Mouse (Mus musculus) spleen, embryonic (tissue): ENCODE data around the gene Ddias.

Experiments used
- CTCF ChIA-PET: fragments of 350-600 bp; sonication (Branson Sonifier 250); formaldehyde crosslinking; loops from one replicate; lab custom pipeline; 2022; lab: Charles Lee

The Ddias gene

DNA sequence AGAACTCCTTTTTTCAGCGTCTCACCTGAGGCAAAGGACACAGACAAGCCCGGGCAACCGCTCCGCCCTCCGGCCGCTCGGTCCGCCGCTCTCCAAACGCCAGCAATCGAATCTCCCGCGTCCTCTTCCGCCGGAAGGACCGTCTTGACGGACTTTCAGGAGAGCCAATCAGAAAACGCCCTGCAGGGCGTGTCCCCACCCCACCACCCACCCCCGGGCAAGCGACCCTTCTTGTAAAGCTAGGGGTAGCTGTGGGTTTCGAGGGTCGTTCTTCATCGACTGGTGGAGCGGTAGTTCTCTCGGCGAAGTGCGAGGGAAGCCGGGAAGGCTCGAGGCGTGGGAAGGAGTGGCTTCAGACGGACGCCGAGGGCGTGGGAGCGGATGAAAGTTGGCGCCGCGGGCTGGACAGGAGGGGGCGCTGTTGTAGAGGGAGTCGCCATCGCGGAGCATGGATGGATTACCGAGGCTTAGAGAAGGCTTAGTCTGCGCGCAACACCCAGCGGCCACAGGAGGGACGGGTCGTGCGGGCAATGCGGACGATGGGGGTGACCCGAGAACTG, at the start of gene Ddias, which contains the start of gene Prcp:
Gene Ddias, minus strand, starts transcription at position 132 of the 560 bp plus-strand sequence.
Gene Prcp, plus strand, starts transcription at position 355 of the 560 bp plus-strand sequence.
- CTCF ChIA-PET: interaction anchor here (0.6 to 1.1 kb wide), 4 partner anchors 29 to 95 kb away, joined by 3 to 5 read pairs (median 4); no protein-coding TSS in a partner anchor

DNA sequence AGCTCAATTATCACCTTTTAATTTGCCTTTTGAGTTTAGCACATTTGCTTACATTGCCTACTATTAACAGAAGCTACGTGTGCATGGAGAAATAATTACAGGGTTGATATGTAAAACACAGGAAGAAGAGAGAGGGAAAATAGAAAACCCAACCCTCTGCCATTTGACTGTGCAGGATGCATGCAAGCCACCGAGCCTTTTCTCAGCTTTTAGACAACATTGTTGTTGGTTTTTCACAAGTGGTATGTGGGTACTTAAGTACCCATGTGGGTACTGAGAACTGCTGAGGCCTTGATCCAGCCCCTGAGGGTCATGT, 46.8 kb upstream of the Ddias start:
- CTCF ChIA-PET: no interaction called here

DNA sequence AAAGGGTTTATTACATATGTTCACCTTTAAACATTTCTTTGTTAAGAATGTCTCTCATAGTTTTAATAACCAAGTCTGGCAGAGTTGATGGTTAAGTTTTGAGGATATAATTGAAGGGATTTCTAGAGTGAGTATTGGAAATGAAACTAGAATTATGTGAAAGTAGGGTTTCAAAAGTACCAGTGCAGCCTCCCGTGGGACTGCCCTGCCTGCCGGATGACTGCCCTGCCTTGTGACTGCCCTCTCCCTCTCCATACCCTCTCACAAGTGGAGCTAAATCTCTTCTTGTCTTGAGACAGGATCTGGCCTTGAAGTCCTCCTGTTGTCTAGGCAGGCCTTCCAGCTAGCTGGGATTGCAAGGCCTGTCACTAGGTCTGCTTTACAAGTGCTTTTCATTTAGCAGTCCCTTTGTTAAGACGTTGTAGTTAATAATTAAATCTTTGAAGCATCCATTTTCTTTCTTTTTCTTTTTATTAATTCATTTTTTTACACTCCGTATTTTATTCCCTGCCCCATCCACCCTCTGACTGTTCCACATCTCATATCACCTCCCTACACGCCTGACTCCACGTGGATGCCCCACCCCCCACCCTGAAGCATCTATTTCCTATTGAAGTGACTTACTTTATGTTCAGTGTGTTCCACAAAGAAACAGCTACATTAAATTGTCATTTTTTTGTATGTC, 46.3 kb upstream of the Ddias start:
- CTCF ChIA-PET: no interaction called here

DNA sequence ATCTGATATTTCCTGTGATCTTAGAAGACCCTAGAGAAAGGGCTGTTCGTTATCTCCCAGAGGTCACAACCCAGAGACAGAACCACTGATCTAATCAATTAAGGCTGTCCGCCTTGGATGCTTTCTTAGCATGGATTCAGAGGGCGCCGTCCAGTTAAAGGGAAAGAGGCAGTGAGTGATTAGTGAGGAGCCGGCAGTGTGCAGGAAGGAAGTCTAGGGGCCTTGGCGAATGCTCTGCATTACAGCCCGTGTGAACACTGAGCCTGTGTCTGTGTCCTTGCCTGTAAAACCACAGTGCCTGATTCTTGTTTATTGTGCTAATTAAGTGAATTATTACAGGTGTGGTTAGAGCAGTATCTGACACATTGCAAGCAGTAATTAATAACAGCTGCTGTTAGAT, 30.2 kb upstream of the Ddias start:
- CTCF ChIA-PET: interaction anchor here (0.9 kb wide), 1 partner anchor 33 kb away, joined by 3 read pairs; no protein-coding TSS in a partner anchor

DNA sequence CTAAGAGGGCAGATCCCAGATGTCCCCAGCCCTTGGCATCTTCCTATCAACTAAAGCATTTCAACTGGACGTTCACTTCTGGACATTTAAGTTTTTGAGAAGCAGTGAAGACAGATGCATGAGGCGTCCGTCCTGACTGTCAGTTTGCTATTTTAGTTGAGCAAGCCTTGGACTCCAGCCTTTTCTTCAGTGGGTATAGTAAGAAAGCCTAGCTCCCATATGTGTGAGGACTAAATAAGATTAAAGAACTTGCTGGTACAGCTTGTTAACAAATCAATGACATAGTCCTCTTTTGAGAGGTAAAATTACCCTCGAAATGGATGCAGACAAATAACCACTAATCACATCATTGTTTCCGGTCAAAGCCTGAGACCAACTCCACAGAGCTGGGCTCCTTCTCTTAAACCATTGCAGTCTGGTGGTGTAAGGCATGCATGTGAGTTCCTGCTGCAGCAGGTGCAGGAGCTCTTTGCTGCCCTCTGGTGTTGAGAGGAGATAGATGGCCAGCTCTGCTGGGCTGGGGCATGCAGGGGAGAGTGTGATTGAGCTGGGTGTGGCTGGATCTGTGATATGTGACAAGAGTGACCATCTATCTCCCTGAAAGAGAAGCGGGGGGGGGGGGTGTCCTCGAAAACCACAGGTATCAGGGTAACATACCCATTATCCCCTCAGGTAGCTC, 29.5 kb upstream of the Ddias start:
- CTCF ChIA-PET: interaction anchor here (0.6 to 0.9 kb wide), 4 partner anchors 15 to 97 kb away, joined by 3 to 6 read pairs (median 4); partner anchors contain the start of genes Ddias and Prcp

DNA sequence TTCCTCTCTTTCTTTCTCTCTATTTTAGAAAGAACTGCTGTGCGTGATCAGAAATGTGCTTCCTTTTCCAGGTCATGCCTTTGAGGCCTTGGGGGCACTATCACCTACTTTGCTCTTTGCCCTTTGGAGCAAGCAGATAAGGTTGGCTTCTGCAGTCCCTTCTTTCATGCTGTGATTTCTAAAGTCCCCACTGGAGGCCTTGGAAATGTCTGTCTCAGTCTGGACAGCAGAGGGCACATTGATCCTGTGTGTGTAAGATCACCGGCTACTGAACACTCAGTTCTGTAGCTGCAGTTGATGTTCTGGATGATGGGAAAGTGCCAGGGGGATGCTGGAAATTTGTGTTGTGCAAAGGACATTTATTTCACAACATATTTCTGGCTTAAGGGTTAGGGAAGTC, 23.0 kb upstream of the Ddias start:
- CTCF ChIA-PET: no interaction called here

DNA sequence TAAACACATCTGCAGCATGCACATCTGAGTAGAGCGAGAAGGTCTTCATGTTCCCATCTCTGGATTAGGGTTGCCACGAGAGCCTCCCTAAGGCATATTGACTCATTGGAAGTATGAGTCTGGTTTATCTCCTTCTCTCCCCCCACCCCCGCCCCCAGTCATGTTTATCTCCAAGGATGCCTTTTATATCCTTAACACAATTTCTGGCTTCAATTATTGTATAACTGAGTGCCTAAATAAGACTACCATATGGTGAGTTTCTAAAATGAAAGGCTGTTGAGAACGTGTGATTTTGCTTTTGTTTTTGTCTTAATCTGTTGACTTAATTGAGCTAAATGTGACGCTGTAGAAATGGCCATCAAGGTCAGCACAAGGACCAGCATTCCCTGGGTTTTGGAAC, 22.0 kb upstream of the Ddias start:
- CTCF ChIA-PET: interaction anchor here (0.5 to 0.7 kb wide), 2 partner anchors 24 to 237 kb away, joined by 4 to 5 read pairs; no protein-coding TSS in a partner anchor

DNA sequence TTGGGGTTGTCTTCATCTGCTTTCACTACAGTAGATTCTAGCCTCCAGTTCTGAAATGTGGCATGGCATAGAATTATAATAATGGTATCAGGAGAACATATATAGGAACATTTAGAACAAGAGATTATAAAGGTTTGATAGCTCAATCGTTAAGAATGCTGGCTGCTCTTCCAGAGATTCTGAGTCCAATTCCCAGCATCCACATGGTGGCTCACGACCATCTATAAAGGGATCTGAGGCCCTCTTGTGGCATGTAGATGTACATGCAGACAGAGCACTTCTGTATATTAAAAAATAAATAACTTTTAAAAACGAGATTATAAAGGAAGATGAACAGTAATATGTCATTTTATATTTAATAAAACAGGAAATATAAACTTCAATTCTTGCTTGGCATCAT, 19.4 kb upstream of the Ddias start:
- CTCF ChIA-PET: no interaction called here

DNA sequence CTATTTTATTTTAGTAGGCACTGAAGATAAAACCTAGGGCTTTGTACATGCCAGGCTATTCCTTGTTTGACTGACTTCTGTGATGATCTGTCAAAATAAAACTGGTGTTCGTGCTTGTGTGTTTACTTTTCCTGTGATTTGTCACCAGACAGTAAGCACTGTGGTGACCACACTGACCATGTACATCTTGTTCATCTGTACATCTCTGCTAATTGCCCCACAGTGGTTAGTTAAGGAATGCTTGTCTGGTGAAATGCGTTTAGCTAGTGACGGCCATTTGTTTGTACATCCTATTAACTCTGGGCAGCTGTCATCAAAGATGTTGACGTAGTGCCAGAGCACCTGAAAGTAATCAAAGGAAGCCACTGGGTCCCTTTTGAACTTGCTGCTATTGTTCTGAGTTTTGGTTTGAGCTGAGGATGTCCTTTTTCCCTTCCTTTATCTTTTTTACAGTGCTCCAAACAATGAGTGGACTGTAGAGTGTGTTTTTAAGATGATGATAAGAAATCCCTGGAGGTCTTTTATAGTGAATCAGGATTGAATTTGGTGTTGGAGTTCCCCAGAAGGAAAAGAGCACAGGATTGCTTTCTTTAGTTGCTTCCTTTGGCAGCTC, 16.7 kb upstream of the Ddias start:
- CTCF ChIA-PET: no interaction called here

DNA sequence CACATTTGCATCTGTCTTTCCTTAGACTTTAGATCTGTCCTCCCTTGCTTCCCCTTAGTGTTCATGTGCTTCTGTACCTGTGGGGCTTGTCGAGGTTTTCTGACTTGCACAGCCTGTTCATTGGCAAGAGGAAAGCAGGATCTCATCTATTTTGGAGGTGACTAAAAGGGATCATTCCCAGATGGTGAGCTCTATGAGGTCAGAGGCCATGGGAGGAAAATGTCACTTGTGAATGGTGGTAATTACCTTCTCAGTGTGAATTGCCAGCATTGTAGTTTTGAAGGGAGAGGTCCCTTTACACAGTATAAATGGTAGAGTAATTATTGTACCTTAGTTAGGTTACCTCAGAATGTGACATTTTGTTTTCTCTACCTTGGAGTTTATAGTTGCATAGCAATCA, 16.2 kb upstream of the Ddias start:
- CTCF ChIA-PET: no interaction called here

DNA sequence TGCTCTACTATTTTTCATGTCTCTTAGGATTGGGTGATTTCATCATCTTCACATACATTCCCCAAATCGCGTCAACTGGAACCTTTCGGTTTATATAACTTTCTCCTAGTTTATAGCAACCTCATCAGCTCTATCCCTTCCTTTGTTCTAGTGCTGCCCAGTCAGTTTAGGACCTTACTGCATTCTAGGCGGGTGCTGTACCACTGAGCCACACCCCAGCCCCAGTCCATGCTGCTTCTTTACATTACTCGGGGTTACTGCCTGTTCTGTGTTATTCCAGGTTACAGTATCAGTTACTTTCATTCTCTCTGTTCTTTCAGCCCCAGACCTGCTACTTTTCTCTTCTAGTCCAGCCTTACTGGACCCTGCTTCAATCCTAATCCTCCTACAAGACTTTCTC, 13.2 kb upstream of the Ddias start:
- CTCF ChIA-PET: no interaction called here

DNA sequence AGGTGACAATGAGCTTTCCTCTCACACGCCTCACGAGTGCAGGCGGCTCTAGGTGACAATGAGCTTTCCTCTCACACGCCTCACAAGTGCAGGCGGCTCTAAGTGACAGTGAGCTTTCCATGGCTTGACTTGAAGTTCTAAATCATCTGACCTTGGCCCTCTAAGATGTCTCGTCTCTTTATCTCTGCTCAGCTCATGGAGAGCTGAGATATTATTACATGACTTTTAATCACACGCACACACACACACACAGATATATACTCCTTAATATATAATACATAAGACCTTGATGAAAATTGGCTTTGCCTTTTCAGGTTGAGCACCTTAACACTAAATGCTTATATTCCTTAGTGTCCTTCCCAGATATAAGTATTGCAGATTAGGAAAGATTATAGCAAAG, 12.8 kb upstream of the Ddias start:
- CTCF ChIA-PET: no interaction called here

DNA sequence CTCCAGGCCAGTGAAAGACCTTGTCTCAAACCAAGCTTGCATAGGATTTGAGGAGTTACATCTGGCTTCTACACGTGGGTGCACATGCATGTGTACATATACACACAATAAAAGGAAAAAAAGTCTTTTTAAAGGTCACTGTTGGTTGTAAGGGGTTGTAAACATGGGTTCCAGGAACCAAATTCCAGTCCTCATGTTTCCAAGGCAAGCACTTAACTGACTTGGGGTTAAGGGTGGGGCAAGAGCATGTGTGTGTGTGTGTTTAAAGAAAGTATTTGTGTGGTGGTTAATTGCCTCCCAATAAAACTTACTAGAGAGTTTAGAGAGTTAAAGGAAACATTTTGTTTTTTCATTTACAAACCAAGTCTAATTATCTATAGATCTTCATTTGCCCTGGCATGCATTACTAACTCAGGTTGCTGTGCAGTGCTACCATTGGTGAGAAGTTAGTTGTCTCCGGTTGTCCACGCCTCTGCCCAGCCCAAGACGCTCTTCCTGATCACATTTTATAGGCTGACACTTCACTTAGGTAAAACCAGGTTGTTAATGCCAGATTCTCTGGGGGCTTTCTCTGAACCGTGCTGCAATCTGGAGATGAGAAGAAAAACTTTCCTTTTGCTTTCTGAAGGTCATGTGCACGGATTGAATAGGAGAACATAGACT, 11.1 kb upstream of the Ddias start:
- CTCF ChIA-PET: interaction anchor here (0.5 to 0.9 kb wide), 3 partner anchors 10 to 196 kb away, joined by 3 to 11 read pairs (median 3); no protein-coding TSS in a partner anchor

DNA sequence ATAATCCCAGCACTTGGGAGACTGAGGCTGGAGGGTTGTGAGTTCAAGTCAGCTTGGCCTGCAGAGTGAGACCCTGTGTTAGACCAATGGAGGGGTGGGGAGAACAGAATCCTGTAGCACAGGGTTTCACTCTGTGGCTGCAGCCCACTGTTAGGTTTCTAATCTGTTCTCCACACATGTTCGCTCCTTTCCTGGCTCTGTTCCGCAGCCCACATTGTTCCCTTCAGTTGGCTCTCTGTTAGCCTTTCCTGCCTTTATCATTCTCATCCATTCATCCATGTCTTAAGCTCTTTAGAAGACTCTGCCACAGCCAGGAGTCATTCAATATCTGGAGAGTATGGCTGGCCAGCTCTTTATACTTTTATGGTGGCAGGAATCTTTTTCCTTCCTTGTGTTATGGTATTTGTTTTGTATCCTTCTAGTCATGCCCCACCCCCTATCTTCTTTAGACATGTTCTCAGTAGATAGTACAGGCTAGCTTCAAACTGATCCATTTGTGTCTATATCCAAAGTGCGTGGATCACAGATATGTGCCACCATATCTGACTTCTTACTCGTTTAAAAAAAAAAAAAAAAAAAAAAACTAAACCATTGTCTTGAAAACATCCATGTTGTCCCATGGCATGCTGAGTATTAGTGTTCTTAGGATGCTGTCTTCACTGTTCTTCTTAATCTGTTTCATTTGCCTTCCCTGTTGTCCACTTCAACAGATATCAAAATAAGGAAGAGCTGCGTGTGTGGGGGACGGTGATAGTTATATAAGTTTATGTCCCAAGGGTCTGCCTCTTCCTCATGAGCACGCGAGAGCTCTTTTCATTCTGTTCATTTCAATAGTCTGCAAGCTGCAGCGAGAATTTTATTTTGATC, 10.0 kb upstream of the Ddias start:
- CTCF ChIA-PET: interaction anchor here (0.5 to 0.9 kb wide), 3 partner anchors 9 to 195 kb away, joined by 3 to 11 read pairs (median 3); no protein-coding TSS in a partner anchor

DNA sequence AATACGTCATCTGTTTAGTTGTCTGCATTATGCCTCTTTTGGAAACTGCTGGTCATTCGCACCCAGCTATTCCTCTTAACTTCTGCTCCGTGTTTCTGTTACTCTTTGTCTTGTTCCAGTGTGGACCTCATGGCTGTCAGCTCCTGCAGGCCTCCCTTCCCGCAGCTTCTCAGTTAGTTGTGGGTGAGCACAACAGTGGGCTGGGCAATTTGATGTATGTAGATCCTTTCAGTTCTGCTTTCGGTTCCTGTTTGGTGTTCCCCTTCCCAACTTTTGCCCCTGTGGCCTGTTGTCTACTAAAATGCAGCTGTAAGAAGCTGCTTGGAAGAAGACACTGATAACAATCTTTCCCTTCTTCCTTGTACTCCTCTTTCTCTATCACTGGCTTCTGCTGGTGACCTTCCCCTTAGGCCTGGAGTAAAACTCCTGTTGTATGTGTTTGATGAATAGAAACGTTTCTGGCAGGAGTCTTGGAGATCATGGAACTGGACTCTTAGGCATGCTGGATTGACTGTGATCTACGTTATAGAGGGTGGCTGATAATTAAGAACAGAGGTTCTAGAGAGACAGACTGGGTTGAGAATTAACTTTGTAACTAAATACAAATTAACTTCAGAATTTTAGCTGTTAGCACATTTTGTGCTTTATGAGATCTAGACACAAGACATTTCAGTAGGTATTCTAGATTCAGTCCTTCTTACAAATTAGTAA, 4.7 kb upstream of the Ddias start:
- CTCF ChIA-PET: interaction anchor here (0.5 kb wide), 1 partner anchor 62 kb away, joined by 4 read pairs; no protein-coding TSS in a partner anchor

DNA sequence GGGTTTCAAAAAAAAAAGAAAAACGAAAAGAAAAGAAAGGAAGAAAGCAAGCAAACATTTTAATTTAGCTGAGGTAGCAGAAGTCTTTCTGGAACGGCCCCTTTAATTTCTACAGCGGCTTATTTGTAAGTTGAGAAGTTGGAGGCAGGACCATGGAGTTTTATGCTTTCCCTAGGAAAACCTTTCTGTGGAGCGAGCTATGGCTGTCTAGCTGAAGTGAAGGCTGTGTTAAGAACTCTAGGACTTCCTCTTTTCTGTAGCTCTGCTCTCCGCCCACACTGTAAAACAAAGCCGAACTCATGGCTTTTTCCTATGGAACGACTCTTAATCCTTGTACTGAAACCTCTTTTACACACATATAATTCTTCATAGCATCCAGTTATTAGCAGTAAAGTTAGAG, 2.5 kb upstream of the Ddias start:
- CTCF ChIA-PET: interaction anchor here (0.7 kb wide), 1 partner anchor 8 kb away, joined by 9 read pairs; no protein-coding TSS in a partner anchor

DNA sequence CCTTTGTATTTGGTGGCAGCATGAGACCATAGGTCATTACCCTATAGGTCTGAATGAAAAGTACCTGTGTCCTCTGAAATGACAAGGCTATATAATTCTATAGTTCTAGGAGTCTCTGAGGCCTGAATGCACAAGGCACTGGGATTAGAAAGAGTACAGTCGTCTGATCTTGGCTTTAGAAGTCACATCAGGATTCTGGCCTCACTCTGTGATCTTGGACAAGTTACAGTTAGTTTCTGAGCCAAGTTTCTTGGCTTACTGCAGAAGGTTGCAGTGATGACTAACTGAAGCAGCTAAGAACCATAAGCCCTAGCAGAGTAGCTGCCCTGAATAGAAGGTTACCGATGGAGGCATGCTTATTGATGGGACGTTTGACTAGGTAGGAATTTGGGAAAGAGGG, 2.0 kb upstream of the Ddias start:
- CTCF ChIA-PET: no interaction called here

DNA sequence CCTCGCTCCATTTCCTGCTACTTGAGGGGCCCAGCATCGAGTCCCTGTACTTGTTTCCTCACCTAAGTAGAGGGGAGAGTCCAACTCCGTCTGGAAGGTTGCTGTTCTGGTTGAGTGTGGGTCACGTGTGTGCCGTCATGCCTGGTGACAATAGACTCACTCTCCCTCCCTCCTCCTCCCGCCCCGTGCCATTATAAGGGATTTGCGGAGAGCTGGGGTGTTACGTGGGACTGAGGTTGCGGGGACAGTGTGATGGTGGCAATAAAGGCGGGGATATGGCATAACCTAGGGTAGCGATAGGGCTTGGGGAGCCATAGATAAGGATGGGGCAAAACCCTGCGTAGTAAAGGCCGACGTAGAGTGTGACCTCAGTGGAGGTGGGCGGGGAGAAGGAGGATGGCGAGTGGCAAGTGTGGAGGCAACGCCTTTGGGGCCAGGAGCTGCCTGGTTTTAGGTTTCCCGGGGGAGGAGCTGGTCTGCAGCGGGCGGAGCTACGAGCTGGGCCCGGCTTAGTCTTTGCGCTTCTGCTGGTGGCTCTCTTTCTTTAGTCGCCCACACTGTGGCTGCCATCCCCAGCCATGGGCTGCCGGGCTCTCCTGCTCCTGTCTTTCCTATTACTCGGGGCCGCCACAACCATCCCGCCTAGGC, 838 bp upstream of the Ddias start:
- CTCF ChIA-PET: interaction anchor here (0.6 to 1.0 kb wide), 4 partner anchors 10 to 96 kb away, joined by 3 to 5 read pairs (median 3); no protein-coding TSS in a partner anchor

DNA sequence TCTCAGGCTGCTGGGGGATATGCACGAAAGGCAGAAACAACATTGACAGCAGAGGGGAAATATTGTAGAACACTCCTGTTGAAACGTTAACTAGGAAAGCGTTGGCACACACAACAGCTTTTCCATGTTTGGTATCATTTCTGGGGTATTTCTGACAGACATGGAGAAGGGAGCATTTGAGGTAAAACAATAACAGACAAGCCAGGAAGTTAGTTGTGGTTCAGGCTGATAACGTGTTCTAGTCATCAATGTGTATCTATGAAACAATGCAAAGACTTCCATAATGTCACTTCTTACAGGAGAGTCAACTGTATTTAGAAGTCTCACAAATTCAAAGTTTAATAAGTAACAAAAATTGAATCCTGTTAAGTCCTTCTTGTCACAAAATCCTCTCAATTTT, 2.5 kb downstream of the Ddias start:
- CTCF ChIA-PET: interaction anchor here (0.6 to 1.0 kb wide), 2 partner anchors 25 to 250 kb away, joined by 3 to 5 read pairs; no protein-coding TSS in a partner anchor
